Mouse (Mus musculus): ENCODE results near the gene Bcat1.
A peak's percentile ranks its signal among the peaks of the same experiment; 100 is the strongest.

The Bcat1 gene

GRCm38 (mm10) chr6:145002094-145002936 lies 73.7 kb downstream of the Bcat1 start:
- DNase-seq, result no peak

- no peak for DNase-seq
These were observed 74.5 kb downstream of the Bcat1 start for GRCm38 (mm10) chr6:145001493-145001892.

DNA sequence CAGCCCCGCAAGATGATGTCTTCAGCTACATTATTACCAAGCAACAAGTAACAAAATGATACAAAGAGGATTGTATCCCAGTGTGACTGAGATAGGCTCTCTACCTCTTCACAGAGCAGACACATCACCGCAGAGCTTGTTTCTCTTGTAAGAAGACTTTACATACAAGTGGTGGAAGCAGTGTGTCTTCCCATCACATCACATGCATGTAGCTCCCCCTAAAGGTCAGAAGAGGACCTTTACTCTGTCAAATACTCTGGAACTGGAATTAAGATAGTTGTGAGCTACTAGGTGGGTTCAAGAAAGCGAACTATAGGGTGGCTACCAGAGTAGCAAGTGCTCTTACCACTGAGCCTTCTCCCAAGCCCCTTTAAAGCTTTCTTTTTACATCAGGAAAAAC lies 78.8 kb downstream of the Bcat1 start:
- DNase-seq, result no peak

DNA sequence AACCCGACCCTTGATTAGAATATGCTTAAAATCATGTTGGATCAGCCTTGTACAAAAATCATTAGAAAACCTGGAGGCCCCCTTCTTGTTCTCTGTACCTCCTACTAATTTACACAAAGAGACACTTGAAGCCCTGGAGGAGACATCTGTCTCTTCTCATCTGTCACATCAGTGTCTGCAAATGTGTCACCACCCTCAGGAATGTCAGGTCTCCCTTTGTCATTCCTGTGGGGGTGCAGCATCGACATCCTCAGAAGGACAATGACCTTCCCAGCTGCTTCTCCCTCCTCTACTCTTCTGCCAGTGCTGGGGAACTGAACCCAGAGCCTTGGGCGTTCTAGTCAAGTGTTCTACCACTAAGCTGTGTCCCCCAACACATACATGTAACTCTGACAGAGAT lies 83.9 kb downstream of the Bcat1 start:
- no peak for DNase-seq

GRCm38 (mm10) chr6:144989193-144989592 lies 86.8 kb downstream of the Bcat1 start:
- DNase-seq, result no peak

GRCm38 (mm10) chr6:144987676-144988075 lies 88.3 kb downstream of the Bcat1 start:
- DNase-seq, result peak; percentile 26 to 35

DNA sequence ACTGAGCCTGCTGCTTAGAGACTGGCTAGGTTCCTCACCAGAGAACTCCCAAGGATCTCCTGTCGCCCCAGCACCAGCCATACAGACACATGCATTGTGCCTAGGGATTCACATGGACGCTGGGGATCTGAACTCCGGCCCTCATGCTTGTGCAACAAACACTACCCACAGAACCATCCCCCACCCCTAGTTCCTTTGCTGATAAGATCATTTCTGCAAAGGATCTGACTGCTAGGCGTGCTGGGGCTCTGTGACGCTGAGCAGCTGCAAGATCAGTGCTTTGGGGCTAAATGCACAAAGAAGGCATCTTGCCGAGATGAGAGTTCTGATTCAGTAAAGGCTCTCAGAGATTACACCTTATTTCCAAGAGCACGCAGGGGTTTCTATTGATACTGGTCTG lies 88.8 kb downstream of the Bcat1 start:
- DNase-seq, result no peak

- no peak for DNase-seq
These were observed 91.8 kb downstream of the Bcat1 start for GRCm38 (mm10) chr6:144984221-144984620.

GRCm38 (mm10) chr6:144982093-144982492 lies 93.9 kb downstream of the Bcat1 start:
- no peak for DNase-seq

DNA sequence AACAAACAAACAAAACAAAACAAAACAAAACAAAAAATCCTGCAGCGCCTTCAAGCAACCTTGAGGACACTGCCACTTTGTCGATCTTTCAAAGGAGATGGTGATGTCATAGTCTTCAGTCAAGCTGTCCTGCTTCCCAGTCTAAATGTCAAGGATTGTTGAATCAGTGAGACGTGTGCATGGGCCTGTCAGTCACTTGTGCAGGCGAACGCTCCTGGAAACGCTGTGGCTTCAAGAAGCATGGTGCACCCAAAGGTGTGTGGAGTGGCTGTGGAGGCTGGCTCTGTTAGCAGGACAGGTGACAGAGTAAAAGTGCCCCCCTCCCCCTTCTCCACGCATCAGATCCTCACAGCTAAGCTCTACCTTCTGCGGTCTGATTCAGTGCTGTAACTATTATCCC lies 103.6 kb downstream of the Bcat1 start:
- no peak for DNase-seq

- no peak for DNase-seq
These were observed 105.1 kb downstream of the Bcat1 start for GRCm38 (mm10) chr6:144970900-144971299.

DNA sequence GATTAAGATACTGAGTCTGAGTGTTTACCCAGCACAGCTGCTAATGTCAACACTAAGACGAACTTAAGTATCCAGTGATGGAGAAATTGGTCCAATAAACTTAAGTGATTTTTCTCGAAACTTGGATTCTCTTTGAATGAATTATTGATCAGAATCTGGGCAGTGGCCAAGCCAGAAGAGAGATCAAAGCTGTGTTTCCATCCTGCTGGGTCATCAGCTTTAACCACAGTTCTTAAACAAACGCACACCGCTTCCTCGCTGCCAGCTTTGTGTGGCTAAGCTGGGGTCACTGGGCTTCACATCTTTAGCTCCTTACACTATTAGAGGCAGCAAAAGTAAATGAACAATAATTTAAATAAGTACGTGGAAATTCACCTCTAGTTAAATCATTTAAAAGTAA lies 108.4 kb downstream of the Bcat1 start:
- no peak for DNase-seq

GRCm38 (mm10) chr6:144964205-144964604 lies 111.8 kb downstream of the Bcat1 start:
- no peak for DNase-seq

DNA sequence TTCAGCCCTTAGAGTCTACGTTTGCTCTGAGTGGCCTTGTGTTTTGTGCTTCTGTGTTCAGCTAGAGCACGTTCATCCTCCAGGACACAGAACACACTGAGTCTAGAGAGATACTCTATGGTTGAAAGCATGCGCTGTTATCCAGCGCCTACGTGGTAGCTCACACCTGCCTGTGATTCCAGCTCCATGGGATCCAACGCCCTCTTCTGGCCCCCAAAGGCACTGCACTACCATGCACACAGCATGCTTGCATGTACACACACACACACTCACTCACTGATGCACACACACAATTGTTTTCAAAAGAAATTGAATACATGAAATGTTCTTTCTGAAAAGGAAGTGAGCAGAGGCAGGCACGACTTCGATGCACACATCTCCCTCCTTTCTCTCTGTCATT lies 112.8 kb downstream of the Bcat1 start:
- no peak for DNase-seq

DNA sequence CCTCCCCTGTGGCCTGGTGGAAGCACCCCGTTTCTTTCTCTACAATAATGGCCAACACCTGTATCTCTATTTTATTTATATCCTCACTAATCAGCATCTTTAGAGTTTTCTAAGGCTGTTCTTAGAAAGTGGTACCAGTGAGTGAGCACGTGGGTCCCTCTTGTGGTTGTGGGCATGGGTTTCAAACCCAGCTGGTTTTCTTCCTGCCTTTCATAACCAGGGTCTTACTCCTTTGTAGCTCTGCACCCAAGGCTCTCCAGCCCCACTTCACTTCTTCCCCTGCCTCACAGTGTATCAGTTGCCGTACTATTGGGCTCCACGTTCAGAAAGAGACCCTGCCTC lies 114.0 kb downstream of the Bcat1 start:
- no peak for DNase-seq

- DNase-seq, result no peak
These were observed 114.6 kb downstream of the Bcat1 start for GRCm38 (mm10) chr6:144961253-144962012.

DNA sequence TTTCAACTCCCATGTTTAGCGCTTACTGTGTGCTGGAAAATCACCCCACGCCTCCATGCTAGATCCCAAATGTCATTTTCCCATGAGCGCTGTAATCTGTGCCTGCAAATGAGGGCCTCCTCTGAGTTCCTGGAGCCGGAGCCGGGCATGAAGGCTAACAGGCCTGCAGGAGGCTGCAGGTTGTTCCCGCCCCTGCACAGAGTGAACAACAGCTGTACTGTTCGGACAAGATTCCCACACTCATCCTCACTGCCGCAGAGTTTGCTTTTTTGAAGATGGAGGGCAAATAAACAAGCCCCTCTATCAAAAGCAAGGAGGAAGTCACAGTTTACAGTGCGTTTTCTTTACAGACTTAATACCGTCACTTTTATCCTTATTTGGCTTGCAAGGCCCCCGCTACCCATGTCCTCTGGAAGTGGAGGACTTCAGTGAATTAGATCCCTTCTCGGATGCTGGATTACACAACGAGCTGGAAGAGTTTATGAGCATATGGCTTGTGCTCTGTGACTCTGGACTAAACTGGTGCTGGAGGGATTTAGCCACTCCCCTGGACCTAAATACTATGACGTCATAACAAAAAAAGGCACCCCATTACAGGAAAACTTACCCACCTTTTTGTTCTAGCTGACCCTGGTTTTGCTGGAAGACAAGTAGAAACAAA lies 120.0 kb downstream of the Bcat1 start:
- no peak for DNase-seq

- no peak for DNase-seq
These were observed 123.1 kb downstream of the Bcat1 start for GRCm38 (mm10) chr6:144952885-144953284.

GRCm38 (mm10) chr6:144944435-144945365 lies 131.3 kb downstream of the Bcat1 start:
- no peak for DNase-seq
